Mouse (Mus musculus) layer of hippocampus, adult 2 months (tissue): ENCODE data around the gene Pcdh9. TPM values are rescaled to one million over a fixed set of nuclear protein-coding genes. Genes with fewer than 3 reads are reported as not detected.
A peak's percentile ranks its signal among the peaks of the same experiment; 100 is the strongest.

ENCODE experiments used
- DNase-seq, 2 experiments: peaks; one replicate each; pipeline ENCODE4 v3.0.0; 2022; ENCODE audit warnings: low spot score in 2 of 2
- H3K27ac ChIP-seq: fragments of 200-600 bp; 2 replicates; pipeline ENCODE4 v1.8.1; 2022
- H3K4me3 ChIP-seq: fragments of 200-600 bp; 2 replicates; pipeline ENCODE4 v1.8.1; 2022; ENCODE audit warnings: mild to moderate bottlenecking
- CTCF ChIP-seq: fragments of 200-600 bp; conservative IDR thresholded peaks from 2 replicates; pipeline ENCODE4 v1.8.1; 2022; ENCODE audit warnings: antibody characterized with exemption, mild to moderate bottlenecking, moderate library complexity
- total RNA-seq, 2 experiments: library from RNA; stranded (reverse); gene quantifications; 2 replicates each; pipeline ENCODE4 v1.2.3; 2021

Gene Pcdh9
- total RNA-seq, 2 experiments from 2014 or later: 175 to 180 TPM

DNA sequence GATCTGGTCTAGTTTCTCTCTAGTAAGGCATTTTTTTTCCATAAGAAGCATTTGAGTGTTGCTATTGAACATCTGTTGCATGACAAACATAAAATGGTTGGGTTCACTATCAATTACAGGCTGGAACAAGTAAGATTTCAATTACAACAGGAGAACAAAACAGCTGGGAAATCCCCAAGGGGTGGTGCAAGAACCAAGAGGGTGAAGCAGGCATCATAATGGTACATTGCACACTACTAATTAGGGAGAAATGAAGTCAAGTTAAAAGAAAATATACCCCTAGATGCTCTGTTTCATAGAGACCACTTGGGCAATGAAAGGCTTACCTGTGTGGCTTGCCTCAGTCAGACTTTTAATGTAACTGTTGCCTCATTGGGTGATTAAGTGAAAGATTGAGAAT lies 384.4 kb downstream of the Pcdh9 start:
- TF ChIP-seq CTCF: no peak
- no peak overlapping the region for H3K4me3 ChIP-seq
- DNase-seq: no peak
- no peak overlapping the region for H3K27ac ChIP-seq

DNA sequence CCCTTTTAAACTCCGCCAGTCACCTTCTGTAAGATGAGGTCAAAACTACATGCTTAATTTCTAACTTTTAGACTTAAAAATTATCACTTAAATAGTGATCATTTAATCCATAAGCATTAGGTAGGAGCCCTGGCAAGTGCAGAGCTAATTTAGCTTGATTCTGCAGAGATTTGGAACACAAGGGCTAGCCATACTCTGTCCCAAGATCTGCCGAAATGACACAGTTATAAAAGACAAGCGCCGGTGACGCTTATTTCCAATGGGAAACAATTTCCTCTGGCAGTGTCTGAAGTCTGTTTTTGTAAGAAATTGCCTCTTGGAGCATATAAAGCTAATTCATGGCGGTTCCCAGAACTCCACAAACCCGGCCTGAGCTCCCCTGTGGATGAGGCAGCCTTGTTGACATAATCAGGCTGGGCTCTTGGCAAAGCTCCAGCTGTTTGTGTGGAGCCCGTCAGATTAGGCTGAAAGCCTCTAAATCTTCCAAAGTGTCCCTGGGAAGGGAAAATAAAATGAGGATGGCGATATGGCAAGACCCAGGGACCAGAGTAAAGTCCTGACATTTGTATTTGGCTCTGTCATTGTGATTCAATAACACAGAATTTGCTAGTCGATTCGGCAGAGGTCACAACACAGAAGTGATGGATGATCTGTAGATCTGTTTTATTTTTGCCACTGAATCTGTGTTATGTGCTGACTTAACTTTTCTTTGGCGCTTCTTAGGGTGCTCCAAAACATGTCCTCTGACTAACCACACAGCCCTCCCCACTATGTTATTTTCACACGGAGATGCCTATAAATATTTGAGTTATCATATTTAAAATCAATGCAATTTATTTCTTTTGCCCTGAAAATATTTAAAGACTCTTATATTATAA lies 391.4 kb downstream of the Pcdh9 start:
- DNase-seq: peak; percentile 53 to 58
- Histone ChIP-seq H3K27ac (peak overlapping the region; percentile 78), H3K4me3 (peak overlapping the region; percentile 10; the same call in 1 of the 2 replicates)
- no peak for TF ChIP-seq CTCF

DNA sequence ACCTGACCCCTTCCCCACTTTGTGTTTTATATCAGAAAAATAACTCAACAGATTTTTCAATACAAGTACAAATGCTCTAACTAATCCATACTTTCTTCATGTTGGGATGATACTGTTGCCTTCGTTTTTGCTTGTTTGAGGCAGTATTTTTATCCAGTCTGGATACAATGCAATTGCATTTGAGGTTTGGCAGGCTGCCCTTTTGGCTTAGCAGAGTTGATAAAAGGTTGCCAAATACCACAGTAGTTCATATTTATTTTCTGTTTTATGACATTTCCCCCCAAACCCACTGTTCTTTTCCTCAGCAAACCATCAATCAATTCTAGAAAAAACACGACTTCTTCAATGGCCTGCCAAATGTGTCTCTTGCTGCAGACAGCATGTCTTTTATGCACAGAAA lies 415.5 kb downstream of the Pcdh9 start:
- Histone ChIP-seq H3K4me3 (no peak overlapping the region), H3K27ac (0 out of 2 replicates have a peak overlapping the region, but pooled peaks have one; percentile 28)
- DNase-seq: peak; percentile 23 to 25
- no peak for TF ChIP-seq CTCF

DNA sequence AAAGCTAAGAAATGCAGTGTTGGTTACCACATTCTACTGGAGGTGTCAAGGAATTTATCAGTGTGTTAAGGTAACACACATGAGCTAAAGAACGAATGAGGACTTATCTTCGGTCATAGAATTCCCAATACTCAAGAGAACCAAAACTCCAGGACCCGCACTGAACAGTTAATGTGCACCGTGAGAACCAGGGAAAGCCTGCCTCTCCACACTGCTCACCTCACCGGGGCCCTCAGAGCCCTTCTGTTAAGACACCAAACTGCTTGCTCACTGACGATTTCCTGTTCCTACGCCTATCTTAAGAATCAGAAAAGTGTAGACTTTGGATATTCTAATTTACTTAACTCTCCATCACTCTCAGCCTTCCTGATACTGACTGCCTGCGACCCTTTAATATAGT lies 418.0 kb downstream of the Pcdh9 start:
- TF ChIP-seq CTCF: no peak
- Histone ChIP-seq H3K4me3 (no peak overlapping the region), H3K27ac (no peak overlapping the region)
- no peak for DNase-seq

DNA sequence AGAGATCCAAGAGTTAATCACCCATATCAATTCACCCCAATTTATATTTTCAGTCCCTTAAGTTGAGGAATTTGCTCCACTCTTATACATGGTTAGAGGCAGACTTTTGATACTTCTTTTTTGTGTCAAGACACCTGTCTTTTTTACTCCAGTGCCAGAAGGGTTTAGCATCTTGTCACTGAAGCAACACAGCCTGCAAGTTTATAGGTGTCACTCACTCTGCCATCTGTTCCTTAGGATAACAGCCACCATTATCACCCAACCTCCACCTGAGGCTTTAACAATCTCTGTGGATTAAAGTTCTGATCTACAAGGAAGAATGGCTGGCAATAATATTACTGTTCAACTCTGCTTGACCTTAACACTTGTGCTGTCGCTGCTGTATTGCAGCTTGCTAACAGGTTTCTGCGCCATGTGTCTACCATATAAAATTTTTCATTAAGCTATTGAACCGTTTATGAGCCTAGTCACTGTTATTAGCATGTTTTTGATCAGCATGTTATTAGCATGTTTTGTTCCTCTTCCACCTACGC lies 427.1 kb downstream of the Pcdh9 start:
- no peak for TF ChIP-seq CTCF
- H3K4me3 ChIP-seq: no peak overlapping the region
- DNase-seq: no peak
- H3K27ac ChIP-seq: no peak overlapping the region

DNA sequence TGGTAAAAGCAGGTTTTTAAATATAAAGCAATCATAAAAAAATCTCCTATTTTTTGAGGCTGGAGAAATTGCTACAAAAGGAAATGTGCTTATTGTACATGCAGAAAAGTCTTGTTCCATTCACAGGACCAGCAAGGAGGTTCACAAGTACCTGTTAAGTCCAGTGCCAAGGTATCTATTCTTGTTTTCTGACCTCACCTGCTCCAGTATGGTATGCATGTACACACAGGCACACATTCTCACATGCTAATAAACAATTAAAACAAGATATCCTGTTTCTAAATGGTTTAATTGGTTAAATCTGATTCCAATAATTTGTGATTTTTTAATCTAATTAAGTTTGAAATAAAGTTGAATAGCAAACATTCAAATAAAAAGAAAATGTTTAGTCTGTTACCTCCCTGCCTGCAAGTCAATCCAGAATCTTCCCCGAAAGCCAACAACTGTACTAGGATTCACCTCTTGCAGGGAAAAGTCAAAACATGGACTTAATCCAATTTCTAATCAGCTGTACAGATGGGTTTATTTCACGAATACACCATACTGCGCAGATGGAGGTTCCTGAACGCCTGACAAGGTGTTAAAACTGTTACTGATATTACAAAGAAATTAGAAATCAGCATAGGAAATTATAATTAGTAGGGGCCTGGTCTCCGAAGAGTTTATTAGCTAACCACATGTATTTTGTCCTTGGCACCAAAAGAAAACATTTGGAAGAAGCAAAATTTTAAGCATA lies 439.4 kb downstream of the Pcdh9 start:
- DNase-seq: peak in 1 of 2 experiments; percentile 16
- H3K4me3 ChIP-seq: no peak overlapping the region
- H3K27ac ChIP-seq: peak overlapping the region; percentile 23; the same call in 1 of the 2 replicates
- TF ChIP-seq CTCF: no peak

DNA sequence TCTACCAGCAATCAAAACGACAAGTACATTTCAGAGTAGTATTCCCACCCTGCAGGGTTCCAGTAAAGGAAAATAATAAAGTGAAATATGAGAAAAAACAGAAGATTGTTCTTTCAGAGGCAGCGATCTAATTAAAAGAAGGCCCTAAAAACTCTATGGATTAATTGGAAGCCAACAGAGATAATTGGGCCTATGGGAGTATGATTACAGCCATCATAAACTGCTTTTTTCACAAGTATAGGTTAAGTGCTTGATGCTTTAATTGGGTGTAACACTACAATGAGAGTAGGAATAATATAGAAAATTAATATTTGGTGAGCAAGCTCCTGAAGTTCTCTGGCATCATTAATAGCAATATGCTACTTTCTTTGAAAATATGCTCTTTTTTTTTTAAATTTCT lies 448.6 kb downstream of the Pcdh9 start:
- Histone ChIP-seq H3K27ac (no peak overlapping the region), H3K4me3 (no peak overlapping the region)
- no peak for DNase-seq
- no peak for TF ChIP-seq CTCF

DNA sequence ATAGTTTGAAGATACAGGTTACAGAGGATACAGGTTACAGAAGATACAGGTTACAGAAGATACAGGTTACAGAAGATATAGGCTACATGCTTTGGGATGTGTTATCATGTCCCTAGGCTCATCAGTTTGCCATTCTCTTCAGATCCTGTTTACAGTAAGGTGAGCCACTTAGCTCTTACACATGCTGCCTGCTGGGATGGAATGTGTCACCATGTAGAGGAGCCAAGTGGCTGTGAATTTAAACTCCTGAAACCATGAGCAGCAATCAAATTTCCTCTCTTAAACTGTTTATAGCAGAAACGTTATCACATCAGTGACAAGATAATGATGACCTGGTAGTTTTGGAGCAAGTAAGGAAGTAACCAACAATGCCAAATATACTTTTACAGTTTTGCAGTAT lies 453.3 kb downstream of the Pcdh9 start:
- no peak for TF ChIP-seq CTCF
- no peak overlapping the region for H3K27ac ChIP-seq
- H3K4me3 ChIP-seq: no peak overlapping the region
- DNase-seq: no peak

DNA sequence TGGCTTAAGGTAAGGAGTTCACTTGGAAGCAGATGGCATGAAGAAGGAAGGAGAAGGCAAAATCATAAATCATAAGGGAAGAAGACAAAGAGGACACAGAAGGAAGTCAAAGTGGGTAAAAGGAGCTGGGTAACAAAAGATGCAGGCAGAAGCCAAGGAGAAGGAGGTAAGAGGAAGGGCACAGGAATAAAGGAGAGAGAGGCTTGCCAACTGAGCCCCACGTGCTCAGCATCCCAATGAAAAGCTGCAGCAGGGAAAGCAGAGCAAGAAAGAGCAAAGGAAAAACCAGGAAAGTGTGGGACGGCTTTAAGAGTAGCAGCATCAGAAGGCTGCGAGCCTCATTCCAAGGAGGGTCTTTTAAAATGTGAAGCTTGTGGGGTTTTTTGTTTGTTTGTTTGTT lies 473.7 kb downstream of the Pcdh9 start:
- Histone ChIP-seq H3K27ac (no peak overlapping the region), H3K4me3 (no peak overlapping the region)
- TF ChIP-seq CTCF: no peak
- DNase-seq: peak; percentile 38 to 51

DNA sequence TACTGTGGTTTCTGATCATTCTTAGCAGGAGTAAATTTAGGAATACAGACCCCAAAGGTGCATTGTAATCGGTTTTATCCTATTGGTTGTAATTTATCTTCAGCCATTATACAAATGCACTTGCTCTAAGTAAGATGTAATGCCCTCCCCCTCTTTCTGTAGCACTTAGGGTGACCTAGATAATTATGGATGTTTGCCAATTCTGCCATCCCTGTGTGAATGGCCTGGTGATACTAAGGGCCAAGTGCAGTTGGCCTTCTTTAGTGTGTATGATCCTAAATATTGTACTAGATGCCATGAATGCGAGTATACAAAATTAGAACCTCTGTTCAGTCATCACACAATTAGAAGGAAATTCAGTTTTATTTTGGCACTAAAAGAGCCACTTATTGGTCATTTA lies 475.0 kb downstream of the Pcdh9 start:
- no peak overlapping the region for H3K27ac ChIP-seq
- no peak overlapping the region for H3K4me3 ChIP-seq
- no peak for DNase-seq
- no peak for TF ChIP-seq CTCF

DNA sequence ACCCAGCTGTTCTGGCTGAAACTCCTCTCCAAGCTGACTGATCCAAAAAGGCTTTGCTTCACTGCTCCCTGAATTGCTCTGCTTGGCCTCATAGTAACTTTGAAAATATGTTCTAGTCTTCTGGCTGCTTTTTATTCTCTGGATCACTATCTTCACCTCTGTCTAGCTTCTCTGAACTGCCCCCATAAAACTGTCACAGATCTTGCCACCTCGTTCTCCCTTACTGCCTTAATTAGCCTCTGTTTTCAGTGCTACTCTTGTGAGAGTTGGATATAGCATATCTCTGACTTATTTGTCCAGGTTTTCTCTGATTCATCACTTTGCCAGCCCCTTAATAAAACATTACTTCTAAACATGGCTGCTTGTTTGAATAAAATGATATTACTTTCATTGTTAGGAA lies 481.2 kb downstream of the Pcdh9 start:
- no peak overlapping the region for H3K27ac ChIP-seq
- no peak for TF ChIP-seq CTCF
- DNase-seq: no peak
- H3K4me3 ChIP-seq: no peak overlapping the region

DNA sequence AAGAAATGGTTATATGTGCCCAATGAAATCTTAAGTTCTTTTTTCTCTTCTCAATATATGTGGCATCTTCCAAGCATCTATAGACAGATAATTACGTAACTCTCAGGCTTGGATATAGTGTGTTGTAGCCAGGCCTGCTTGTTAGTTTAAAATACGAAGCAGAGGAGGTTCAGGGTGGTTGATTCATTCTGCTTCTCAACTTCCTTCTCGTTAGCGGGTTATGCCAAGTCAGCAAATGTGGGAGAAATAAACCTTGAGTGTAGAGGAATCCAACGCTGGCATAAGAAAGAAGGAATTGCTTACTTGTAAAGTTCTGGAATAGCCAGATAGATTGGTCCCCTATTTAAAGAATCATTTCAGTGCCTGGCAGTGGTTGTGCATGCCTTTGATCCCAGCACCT lies 482.7 kb downstream of the Pcdh9 start:
- no peak for DNase-seq
- no peak for TF ChIP-seq CTCF
- H3K27ac ChIP-seq: no peak overlapping the region

DNA sequence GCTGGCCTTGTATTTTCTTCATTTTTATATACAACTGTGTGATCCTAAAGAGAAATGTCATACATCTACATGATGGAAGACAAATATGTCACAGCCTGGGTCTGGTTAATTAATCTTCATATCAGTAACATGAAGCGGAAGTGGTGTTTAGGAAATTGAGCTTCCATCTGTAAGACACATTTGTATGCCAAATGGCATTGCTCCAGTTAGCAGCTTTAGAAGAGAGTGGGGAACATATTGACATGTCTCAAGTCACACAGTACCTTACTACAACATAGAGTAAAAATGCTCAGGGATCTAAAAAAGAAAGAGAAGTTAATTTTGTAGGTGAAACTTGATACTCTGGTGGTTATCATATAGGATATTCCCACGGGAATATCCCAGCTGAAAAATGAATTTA lies 505.4 kb downstream of the Pcdh9 start:
- DNase-seq: no peak
- no peak overlapping the region for H3K4me3 ChIP-seq
- no peak overlapping the region for H3K27ac ChIP-seq
- no peak for TF ChIP-seq CTCF

More for the DNA sequence above, 482.7 kb downstream of the Pcdh9 start:
- no peak overlapping the region for H3K4me3 ChIP-seq

DNA sequence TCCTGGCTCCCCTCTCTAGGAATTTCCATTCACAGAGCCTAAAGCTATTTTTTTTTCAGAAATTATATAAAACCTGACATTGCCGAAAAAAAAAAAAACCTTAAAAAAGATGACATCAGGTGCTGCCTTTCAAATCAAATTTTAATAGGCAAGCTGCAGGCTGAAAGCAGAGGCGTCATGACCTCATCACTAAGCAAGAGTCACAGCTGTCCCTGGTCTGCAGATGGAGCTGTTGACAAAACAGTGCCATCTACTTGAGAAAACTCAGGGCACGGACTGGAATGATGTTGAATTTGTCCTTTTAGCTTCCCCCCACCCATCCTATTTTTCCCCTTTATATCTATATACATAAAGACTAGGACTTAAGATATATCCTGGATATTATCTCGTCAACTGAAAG lies 509.3 kb downstream of the Pcdh9 start:
- peak; percentile 38 to 54 for DNase-seq

More for the DNA sequence above, 509.3 kb downstream of the Pcdh9 start:
- peak; percentile 70 for TF ChIP-seq CTCF
- Histone ChIP-seq H3K4me3 (no peak overlapping the region), H3K27ac (peak overlapping the region; percentile 46; the same call in 1 of the 2 replicates)
